Mouse (Mus musculus): ENCODE results near the gene Arid3b. TPM values are rescaled to one million over a fixed set of nuclear protein-coding genes. Genes with fewer than 3 reads are reported as not detected.
A peak's percentile ranks its signal among the peaks of the same experiment; 100 is the strongest.

The Arid3b gene
- polyA plus RNA-seq, 2 experiments: 7.8 to 8.5 TPM

DNA sequence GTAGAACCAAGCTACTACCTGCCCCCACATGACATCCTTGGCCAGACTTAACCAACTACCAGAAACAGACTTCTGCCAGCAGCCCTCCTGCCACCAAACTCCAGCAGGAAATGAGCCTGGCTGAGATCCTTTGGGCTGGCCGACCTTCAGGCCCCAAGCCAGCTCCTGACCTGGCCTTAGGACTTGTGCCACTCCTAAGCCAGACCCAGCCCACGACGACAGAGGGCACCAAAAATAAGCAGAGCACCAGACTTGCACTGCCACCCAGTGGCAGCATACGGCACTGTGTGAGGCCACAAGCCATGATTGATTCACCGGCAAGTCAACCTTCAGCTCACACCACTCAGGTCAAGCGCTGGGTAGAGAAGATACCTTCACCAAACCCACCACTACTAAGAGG is 77.3 kb downstream of the Arid3b start:
- H3K36me3 ChIP-seq (replicated peaks; ENCODE audit: control insufficient read depth, insufficient read depth, low read depth): peaks cover 80% of the 10 kb centered on the region
- H3K4me1 ChIP-seq (replicated peaks; ENCODE audit: control insufficient read depth in 2 of 2, insufficient read depth in 2 of 2, low read length in 1 of 2): peaks cover 48 to 54% of the 10 kb centered on the region in 2 experiments
- H3K4me3 ChIP-seq (ENCODE audit: insufficient read depth in 1 of 2, low read depth in 2 of 2, low read length in 2 of 2): peak overlapping the region; percentile 12 to 34; a peak in 3 of 4 replicates
- 12% methylated on average over 6 of the region's 6 CpGs for WGBS (ENCODE audit: insufficient replicate concordance)
- TF ChIP-seq EP300 (IDR thresholded peaks at IDR 0.05; ENCODE audit: low read depth) (peak; percentile 23; the same call in 1 of the 2 replicates), CTCF (IDR thresholded peaks at IDR 0.05; ENCODE audit: low read depth) (peak; percentile 100)
- peak overlapping the region; percentile 53 for H3K9ac ChIP-seq (replicated peaks)
- H3K27ac ChIP-seq: peak overlapping the region; percentile 90
- H3K27me3 ChIP-seq (ENCODE audit: control insufficient read depth, insufficient read depth, low read length): no peaks in the 10 kb centered on the region
- peak; percentile 42 for ATAC-seq (ENCODE audit: insufficient read depth)
- DNase-seq (ENCODE audit: low read depth in 3 of 3, low spot score in 3 of 3): peak; percentile 62 to 65 (median 62)
- peak overlapping the region; percentile 63 for H3K4me2 ChIP-seq (ENCODE audit: low read depth)
- H3K9me3 ChIP-seq (ENCODE audit: control insufficient read depth, low read length): no peaks in the 10 kb centered on the region

DNA sequence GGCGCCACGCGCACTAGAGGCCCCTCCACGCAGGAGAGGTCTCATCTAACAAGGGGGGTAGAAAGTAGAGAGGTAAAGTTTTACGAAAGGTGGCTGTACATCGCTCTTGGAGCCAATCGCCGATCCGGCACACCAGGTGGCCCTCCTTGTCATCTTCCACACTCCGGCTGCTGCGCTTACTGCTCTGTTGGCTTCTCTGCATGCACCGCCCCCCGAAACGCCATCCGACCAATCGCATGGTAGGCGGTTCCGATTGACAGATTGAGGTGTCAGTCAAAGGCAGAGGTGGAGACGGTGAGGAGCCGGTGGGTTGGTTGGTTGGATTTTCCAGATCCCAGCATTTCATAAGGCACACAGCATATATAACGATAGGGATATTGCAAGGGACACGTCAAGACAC is 78.1 kb downstream of the Arid3b start:
- ATAC-seq (ENCODE audit: insufficient read depth) (no peak), DNase-seq (ENCODE audit: low read depth in 3 of 3, low spot score in 3 of 3) (no peak)
- H3K9ac ChIP-seq (replicated peaks): peak overlapping the region; percentile 53
- H3K4me2 ChIP-seq (ENCODE audit: low read depth): peak overlapping the region; percentile 63
- 87% methylated on average over 22 of the region's 22 CpGs for whole genome bisulfite sequencing (ENCODE audit: insufficient replicate concordance)
- TF ChIP-seq EP300 (IDR thresholded peaks at IDR 0.05; ENCODE audit: low read depth): no peak
- no peak for TF ChIP-seq CTCF (IDR thresholded peaks at IDR 0.05; ENCODE audit: low read depth)
- H3K4me3 ChIP-seq (ENCODE audit: insufficient read depth in 1 of 2, low read depth in 2 of 2, low read length in 2 of 2): peak overlapping the region in 1 of 2 experiments; percentile 25; a peak in 2 of 4 replicates
- H3K27me3 ChIP-seq (ENCODE audit: control insufficient read depth, insufficient read depth, low read length): no peaks in the 10 kb centered on the region
- H3K27ac ChIP-seq: peak overlapping the region; percentile 90
- peaks cover 88% of the 10 kb centered on the region for H3K36me3 ChIP-seq (replicated peaks; ENCODE audit: control insufficient read depth, insufficient read depth, low read depth)
- H3K9me3 ChIP-seq (ENCODE audit: control insufficient read depth, low read length): no peaks in the 10 kb centered on the region
- peaks cover 45 to 52% of the 10 kb centered on the region in 2 experiments for H3K4me1 ChIP-seq (replicated peaks; ENCODE audit: control insufficient read depth in 2 of 2, insufficient read depth in 2 of 2, low read length in 1 of 2)

DNA sequence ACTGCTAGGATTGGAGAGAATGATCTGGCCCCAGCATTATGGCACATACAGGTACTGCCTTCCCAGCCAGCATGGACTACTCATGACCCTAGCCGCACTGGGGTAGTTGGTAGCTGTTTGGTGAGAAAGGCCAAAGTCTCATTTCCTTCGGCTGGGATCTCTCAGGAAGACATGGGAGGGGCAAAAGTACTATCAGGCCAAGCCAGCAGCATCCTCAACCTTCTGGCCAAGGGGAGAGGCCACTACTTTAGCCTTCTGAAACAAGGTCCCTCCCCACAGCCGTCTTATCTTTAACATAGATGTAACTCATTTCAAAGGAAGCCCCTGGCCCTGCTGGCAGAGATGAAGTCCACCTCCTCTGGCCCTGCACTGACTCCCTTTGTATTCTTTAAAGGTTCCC is 79.0 kb downstream of the Arid3b start:
- Histone ChIP-seq H3K27ac (peak overlapping the region; percentile 90), H3K4me3 (ENCODE audit: insufficient read depth in 1 of 2, low read depth in 2 of 2, low read length in 2 of 2) (peak overlapping the region; percentile 22 to 25; a peak in 3 of 4 replicates), H3K36me3 (replicated peaks; ENCODE audit: control insufficient read depth, insufficient read depth, low read depth) (peaks cover 97% of the 10 kb centered on the region), H3K9me3 (ENCODE audit: control insufficient read depth, low read length) (no peaks in the 10 kb centered on the region), H3K9ac (replicated peaks) (peak overlapping the region; percentile 62), H3K4me1 (replicated peaks; ENCODE audit: control insufficient read depth in 2 of 2, insufficient read depth in 2 of 2, low read length in 1 of 2) (peaks cover 37 to 42% of the 10 kb centered on the region in 2 experiments), H3K27me3 (ENCODE audit: control insufficient read depth, insufficient read depth, low read length) (no peaks in the 10 kb centered on the region), H3K4me2 (ENCODE audit: low read depth) (peak overlapping the region; percentile 63)
- TF ChIP-seq EP300 (IDR thresholded peaks at IDR 0.05; ENCODE audit: low read depth) (peak; percentile 67), CTCF (IDR thresholded peaks at IDR 0.05; ENCODE audit: low read depth) (no peak)
- peak; percentile 82 for ATAC-seq (ENCODE audit: insufficient read depth)
- 10% methylated on average over 3 of the region's 3 CpGs for WGBS (ENCODE audit: insufficient replicate concordance)
- peak; percentile 72 to 76 (median 74) for DNase-seq (ENCODE audit: low read depth in 3 of 3, low spot score in 3 of 3)

DNA sequence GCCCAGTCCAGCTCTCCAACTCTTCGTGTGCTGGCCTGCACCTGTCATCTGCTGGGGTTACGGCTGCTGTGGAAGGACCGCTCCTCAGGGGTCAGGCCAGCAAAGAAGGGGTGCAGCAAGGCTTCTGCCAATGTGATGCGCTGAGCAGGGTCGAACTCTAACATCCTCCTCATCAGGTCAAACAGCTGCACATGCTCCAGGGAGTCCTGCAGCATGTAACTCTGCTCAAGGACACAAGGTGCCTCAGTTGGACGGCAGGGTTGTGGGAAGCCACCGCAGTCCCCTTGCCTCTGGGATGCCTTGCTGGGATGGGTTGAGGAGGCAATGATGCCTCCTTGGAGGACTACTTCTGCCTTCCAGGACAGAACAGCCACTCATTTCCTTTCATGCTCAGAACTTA is 85.7 kb downstream of the Arid3b start:
- H3K4me2 ChIP-seq (ENCODE audit: low read depth): no peak overlapping the region
- no peaks in the 10 kb centered on the region for H3K9me3 ChIP-seq (ENCODE audit: control insufficient read depth, low read length)
- no peak overlapping the region for H3K27ac ChIP-seq
- no peak for DNase-seq (ENCODE audit: low read depth in 3 of 3, low spot score in 3 of 3)
- H3K4me3 ChIP-seq (ENCODE audit: insufficient read depth in 1 of 2, low read depth in 2 of 2, low read length in 2 of 2): no peak overlapping the region
- ATAC-seq (ENCODE audit: insufficient read depth): no peak
- no peak overlapping the region for H3K9ac ChIP-seq (replicated peaks)
- no peaks in the 10 kb centered on the region for H3K4me1 ChIP-seq (replicated peaks; ENCODE audit: control insufficient read depth in 2 of 2, insufficient read depth in 2 of 2, low read length in 1 of 2)
- no peaks in the 10 kb centered on the region for H3K27me3 ChIP-seq (ENCODE audit: control insufficient read depth, insufficient read depth, low read length)
- WGBS (ENCODE audit: insufficient replicate concordance): 85% methylated on average over 7 of the region's 7 CpGs
- TF ChIP-seq EP300 (IDR thresholded peaks at IDR 0.05; ENCODE audit: low read depth) (no peak), CTCF (IDR thresholded peaks at IDR 0.05; ENCODE audit: low read depth) (no peak)
- H3K36me3 ChIP-seq (replicated peaks; ENCODE audit: control insufficient read depth, insufficient read depth, low read depth): peaks cover 96% of the 10 kb centered on the region

DNA sequence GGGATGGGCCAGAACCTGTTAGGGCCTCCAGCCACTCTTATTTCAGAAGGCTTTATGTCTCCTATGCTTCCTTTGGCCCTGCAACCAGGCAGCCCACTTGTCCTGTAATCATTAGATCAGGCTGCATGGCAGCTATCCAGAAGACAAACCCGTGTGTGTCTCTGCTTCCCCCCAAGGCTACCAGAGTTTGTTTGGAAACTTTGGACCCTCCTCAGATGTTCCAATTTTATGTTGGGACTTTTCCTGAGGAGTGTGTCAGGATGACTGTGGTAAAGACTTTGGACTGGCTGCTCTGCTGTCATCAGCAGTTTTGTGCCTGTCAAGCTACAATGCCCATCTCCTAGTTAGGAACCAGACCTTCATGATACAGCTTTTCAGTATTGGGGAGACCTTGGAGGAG is 87.8 kb downstream of the Arid3b start:
- no peak for ATAC-seq (ENCODE audit: insufficient read depth)
- TF ChIP-seq CTCF (IDR thresholded peaks at IDR 0.05; ENCODE audit: low read depth) (no peak), EP300 (IDR thresholded peaks at IDR 0.05; ENCODE audit: low read depth) (no peak)
- H3K4me3 ChIP-seq (ENCODE audit: insufficient read depth in 1 of 2, low read depth in 2 of 2, low read length in 2 of 2): no peak overlapping the region
- H3K4me1 ChIP-seq (replicated peaks; ENCODE audit: control insufficient read depth in 2 of 2, insufficient read depth in 2 of 2, low read length in 1 of 2): no peaks in the 10 kb centered on the region
- peaks cover 86% of the 10 kb centered on the region for H3K36me3 ChIP-seq (replicated peaks; ENCODE audit: control insufficient read depth, insufficient read depth, low read depth)
- DNase-seq (ENCODE audit: low read depth in 3 of 3, low spot score in 3 of 3): no peak
- no peak overlapping the region for H3K27ac ChIP-seq
- H3K9ac ChIP-seq (replicated peaks): no peak overlapping the region
- H3K27me3 ChIP-seq (ENCODE audit: control insufficient read depth, insufficient read depth, low read length): no peaks in the 10 kb centered on the region
- H3K9me3 ChIP-seq (ENCODE audit: control insufficient read depth, low read length): no peaks in the 10 kb centered on the region
- no peak overlapping the region for H3K4me2 ChIP-seq (ENCODE audit: low read depth)
- 69% methylated on average over 1 of the region's 1 CpGs for WGBS (ENCODE audit: insufficient replicate concordance)

All from liver, embryonic 14.5 days (tissue).